Mouse (Mus musculus) lung, postnatal 0 days (tissue): Measurements from ENCODE around the gene Tpst2.

Experiments
- CTCF ChIP-seq: IDR thresholded peaks from 2 replicates; pipeline ENCODE4 v1.5.1; 2016; ENCODE audit warnings: antibody characterized with exemption, mild to moderate bottlenecking
- EP300 ChIP-seq: IDR thresholded peaks from 2 replicates; pipeline ENCODE4 v1.6.1; 2016; ENCODE audit warnings: antibody characterized with exemption, mild to moderate bottlenecking, control low read depth

GRCm38 (mm10) chr5:112299399-112299798 lies 22.9 kb downstream of the Tpst2 start:
- TF ChIP-seq CTCF (no peak), EP300 (no peak)
